Mouse (Mus musculus) heart, embryonic 16.5 days (tissue): ENCODE measurements around the gene Olfr447. TPM values are rescaled to one million over a fixed set of nuclear protein-coding genes. Genes with fewer than 3 reads are reported as not detected.

Experiments
- ATAC-seq: fragments of 200-750 bp; cut with Nextera tagmentation; replicated peaks from 2 replicates; pipeline ENCODE4 v1.8.0; 2017; ENCODE audit warnings: moderate number of reproducible peaks; ENCODE audit not compliant: insufficient read depth, low FRiP score; ENCODE audit errors: extremely low read depth
- H3K27ac ChIP-seq: fragments of 300-500 bp; sonication (generic); 2 replicates; pipeline ENCODE4 v1.5.1; 2014; ENCODE audit warnings: mild to moderate bottlenecking, low read length, control low read depth, moderate library complexity
- H3K27me3 ChIP-seq: fragments of 300-500 bp; sonication (generic); 2 replicates; pipeline ENCODE4 v1.6.1; 2014; ENCODE audit warnings: low read length, mixed read lengths; ENCODE audit not compliant: control insufficient read depth, insufficient read depth
- H3K36me3 ChIP-seq: fragments of 300-500 bp; sonication (generic); 2 replicates; pipeline ENCODE4 v1.6.1; 2014; ENCODE audit not compliant: control insufficient read depth, insufficient read depth
- H3K4me1 ChIP-seq: fragments of 300-500 bp; sonication (generic); 2 replicates; pipeline ENCODE4 v1.6.1; 2014; ENCODE audit warnings: low read length, mixed read lengths; ENCODE audit not compliant: control insufficient read depth, insufficient read depth
- H3K4me2 ChIP-seq: fragments of 300-500 bp; sonication (generic); 2 replicates; pipeline ENCODE4 v1.6.1; 2014; ENCODE audit warnings: low read depth, mild to moderate bottlenecking, control low read depth, low read length
- H3K4me3 ChIP-seq: fragments of 300-500 bp; sonication (generic); 2 replicates; pipeline ENCODE4 v1.5.1; 2014; ENCODE audit warnings: mild to moderate bottlenecking, control low read depth, low read length
- H3K9ac ChIP-seq: fragments of 300-500 bp; sonication (generic); 2 replicates; pipeline ENCODE4 v1.6.1; 2014; ENCODE audit warnings: low read length, control low read depth
- H3K9me3 ChIP-seq: fragments of 300-500 bp; sonication (generic); replicated peaks from 2 replicates; pipeline ENCODE4 v1.6.1; 2016; ENCODE audit warnings: low read length; ENCODE audit not compliant: control insufficient read depth
- WGBS: fragments of 180-500 bp; shearing (Covaris S2); extraction: QIAGEN DNeasy Blood & Tissue Kit; methylation state at CpG from one replicate; pipeline ENCODE4 v1.1.7; 2014; 5-methylcytosine and 5-hydroxymethylcytosine counted together
- polyA plus RNA-seq: library from polyadenylated mRNA; unstranded; fragments of >200 nt; fragmentation: Nextera tagmentation; extraction: Ambion mirVana; gene quantifications from 2 replicates; pipeline ENCODE4 v1.2.1, GENCODE M21; 2015

Gene Olfr447
- polyA plus RNA-seq = not detected in 2 replicates

DNA sequence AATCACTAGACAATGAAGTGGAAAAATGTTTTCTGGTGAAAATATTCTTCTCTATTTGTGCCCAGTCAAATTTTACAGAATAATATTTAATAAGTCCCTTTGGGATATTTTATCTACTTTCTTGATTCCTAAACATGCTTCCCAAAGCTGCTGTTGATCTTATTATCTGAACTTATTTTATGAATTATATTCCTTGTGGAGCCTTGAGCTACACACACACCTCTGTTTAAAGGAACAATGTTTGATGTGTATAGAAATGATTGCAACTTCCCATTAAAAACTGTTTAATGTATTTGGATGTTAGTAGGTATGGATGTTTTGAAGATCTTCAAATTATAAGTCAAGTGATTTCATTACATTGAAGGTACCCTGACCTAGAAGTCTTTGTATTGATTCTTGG lies at the start of gene Olfr447:
TSS of gene Olfr447 (plus strand) at position 301 of the 400 bp plus-strand sequence.
- H3K4me1 ChIP-seq = no peaks in the 10 kb centered on the region
- no peak within 1 kb of the TSS for H3K4me2 ChIP-seq
- no peaks in the 10 kb centered on the region for H3K9me3 ChIP-seq
- H3K9ac ChIP-seq = no peak within 1 kb of the TSS
- ATAC-seq = no peak
- H3K4me3 ChIP-seq = no peak within 1 kb of the TSS
- no peaks in the 10 kb centered on the region for H3K27me3 ChIP-seq
- H3K27ac ChIP-seq = no peak within 1 kb of the TSS
- H3K36me3 ChIP-seq = no peaks in the 10 kb centered on the region

DNA sequence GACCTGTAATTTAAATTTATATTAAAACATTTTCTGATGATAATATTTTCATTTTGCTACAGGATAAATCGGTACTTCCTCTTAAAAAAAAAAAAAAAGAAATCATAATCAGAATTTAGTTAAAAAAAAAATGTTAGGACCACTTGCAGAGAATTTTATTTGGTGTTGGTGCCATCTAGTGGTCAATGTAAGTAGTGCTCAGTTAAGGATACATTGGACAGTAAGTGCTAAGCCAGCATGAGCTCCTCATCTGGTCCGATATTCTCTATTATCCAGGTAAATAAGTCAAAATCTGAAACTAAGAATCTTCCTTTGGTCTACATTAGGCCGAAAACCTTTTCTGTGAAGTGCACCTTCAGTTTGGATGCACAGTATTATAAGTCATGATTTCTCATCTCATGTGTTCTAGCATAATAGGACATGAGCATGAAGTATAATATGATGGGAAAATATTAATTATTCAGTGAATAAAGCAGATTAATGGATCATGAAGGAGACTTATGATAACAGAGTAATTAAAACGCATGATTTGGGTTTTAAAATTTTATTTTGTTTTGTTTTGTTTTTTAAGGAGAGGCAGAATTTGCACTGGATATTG lies 48.4 kb upstream of the Olfr447 start:
- Histone ChIP-seq H3K9ac (no peak overlapping the region), H3K36me3 (no peaks in the 10 kb centered on the region), H3K4me3 (no peak overlapping the region), H3K27me3 (no peaks in the 10 kb centered on the region), H3K4me1 (no peaks in the 10 kb centered on the region), H3K27ac (no peak overlapping the region), H3K4me2 (no peak overlapping the region), H3K9me3 (no peaks in the 10 kb centered on the region)
- 11% methylated on average over 4 of the region's 4 CpGs for WGBS
- no peak for ATAC-seq

DNA sequence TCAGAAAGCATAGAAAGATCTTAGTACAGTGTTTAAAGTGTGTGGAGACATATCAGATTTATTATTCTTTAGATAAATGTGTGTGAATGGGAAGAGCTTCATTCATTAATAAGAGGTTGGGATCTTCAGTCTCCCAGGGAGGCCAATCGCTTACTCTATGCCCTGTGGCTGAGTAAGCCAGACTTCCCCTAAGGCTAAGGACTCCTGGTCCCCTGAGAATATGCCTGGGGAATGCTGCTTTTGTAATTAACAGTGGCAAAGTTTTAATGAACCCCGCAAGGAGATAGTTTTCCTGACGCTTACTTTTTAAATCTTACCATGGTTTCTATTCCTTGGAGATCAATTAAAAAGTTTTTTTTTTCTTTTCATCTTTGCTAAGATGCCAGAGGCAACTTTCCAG lies 39.0 kb upstream of the Olfr447 start:
- Histone ChIP-seq H3K4me2 (no peak overlapping the region), H3K4me3 (no peak overlapping the region), H3K9me3 (no peaks in the 10 kb centered on the region), H3K27me3 (no peaks in the 10 kb centered on the region), H3K4me1 (no peaks in the 10 kb centered on the region), H3K36me3 (no peaks in the 10 kb centered on the region), H3K9ac (no peak overlapping the region), H3K27ac (no peak overlapping the region)
- no peak for ATAC-seq
- WGBS = 82% methylated on average over 3 of the region's 3 CpGs

- no peak for ATAC-seq
- H3K36me3 ChIP-seq = no peaks in the 10 kb centered on the region
- no peak overlapping the region for H3K9ac ChIP-seq
- H3K9me3 ChIP-seq = no peaks in the 10 kb centered on the region
- H3K27me3 ChIP-seq = no peaks in the 10 kb centered on the region
- no peaks in the 10 kb centered on the region for H3K4me1 ChIP-seq
- no peak overlapping the region for H3K4me2 ChIP-seq
- H3K27ac ChIP-seq = no peak overlapping the region
- no peak overlapping the region for H3K4me3 ChIP-seq
Observed at GRCm38 (mm10) chr6:42876323-42876722, 32.4 kb upstream of the Olfr447 start.

DNA sequence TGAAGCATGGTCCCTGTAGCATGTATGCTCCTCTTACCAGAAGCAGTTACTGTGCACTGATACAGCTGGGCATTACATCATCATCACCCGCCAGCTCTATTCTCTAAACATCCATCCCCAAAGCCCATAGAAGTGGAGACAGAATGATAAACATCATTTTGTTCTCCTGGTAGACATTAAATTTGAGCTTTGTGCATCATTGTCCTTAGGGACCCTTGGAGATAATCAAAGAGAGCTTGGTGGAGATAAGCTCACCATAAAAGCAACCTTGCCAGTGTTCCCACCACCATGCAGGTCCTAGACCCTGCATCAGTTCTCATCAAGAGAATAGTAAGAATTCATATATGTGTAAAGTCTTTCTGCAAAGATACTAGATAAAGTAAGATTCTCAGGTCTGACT lies 18.5 kb upstream of the Olfr447 start, which contains the start of gene Olfr448:
TSS of gene Olfr448 (plus strand) at position 301 of the 400 bp plus-strand sequence.
- WGBS = 87% methylated on average over 1 of the region's 1 CpGs
- no peak for ATAC-seq

DNA sequence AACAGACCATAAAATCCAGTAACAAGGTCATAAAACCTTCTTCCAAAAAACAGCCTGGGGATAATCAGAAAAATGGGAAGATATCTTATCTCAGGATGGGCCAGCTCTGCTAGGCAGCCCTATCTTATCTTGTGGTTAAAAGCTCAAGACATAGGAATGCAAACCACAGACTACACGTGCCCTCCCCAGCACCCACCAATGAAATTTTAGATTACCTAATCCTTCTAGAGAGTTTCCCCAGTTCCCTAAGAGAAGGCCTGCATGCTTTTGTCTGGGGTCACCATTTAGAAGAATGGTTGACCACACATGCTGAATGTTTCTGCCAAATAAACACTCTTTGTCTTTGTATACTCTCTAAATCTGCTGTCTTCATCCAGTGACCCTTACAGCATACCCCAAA lies 8.3 kb upstream of the Olfr447 start:
- no peak overlapping the region for H3K4me2 ChIP-seq
- WGBS = 0% methylated on average over 1 of the region's 1 CpGs
- ATAC-seq = no peak

More for the DNA sequence above, 18.5 kb upstream of the Olfr447 start, which contains the start of gene Olfr448:
- Histone ChIP-seq H3K27me3 (no peaks in the 10 kb centered on the region), H3K4me1 (no peaks in the 10 kb centered on the region), H3K4me3 (no peak within 1 kb of the TSS), H3K9ac (no peak within 1 kb of the TSS), H3K9me3 (no peaks in the 10 kb centered on the region), H3K27ac (no peak within 1 kb of the TSS), H3K36me3 (no peaks in the 10 kb centered on the region), H3K4me2 (no peak within 1 kb of the TSS)

GRCm38 (mm10) chr6:42921077-42921476 lies 12.4 kb downstream of the Olfr447 start, which contains the start of gene Olfr446:
Olfr446 (plus strand) TSS chr6:42921377.
- Histone ChIP-seq H3K4me1 (no peaks in the 10 kb centered on the region), H3K27ac (no peak within 1 kb of the TSS), H3K27me3 (no peaks in the 10 kb centered on the region), H3K4me2 (no peak within 1 kb of the TSS), H3K4me3 (no peak within 1 kb of the TSS), H3K9me3 (no peaks in the 10 kb centered on the region), H3K9ac (no peak within 1 kb of the TSS), H3K36me3 (no peaks in the 10 kb centered on the region)
- ATAC-seq = no peak
- WGBS = 50% methylated on average over 2 of the region's 2 CpGs

More for the DNA sequence above, 8.3 kb upstream of the Olfr447 start:
- H3K4me3 ChIP-seq = no peak overlapping the region
- H3K9me3 ChIP-seq = no peaks in the 10 kb centered on the region
- H3K27me3 ChIP-seq = no peaks in the 10 kb centered on the region
- H3K27ac ChIP-seq = no peak overlapping the region
- no peak overlapping the region for H3K9ac ChIP-seq
- H3K36me3 ChIP-seq = no peaks in the 10 kb centered on the region
- H3K4me1 ChIP-seq = no peaks in the 10 kb centered on the region

- H3K4me2 ChIP-seq = no peak within 1 kb of the TSS
- ATAC-seq = no peak
- H3K36me3 ChIP-seq = no peaks in the 10 kb centered on the region
- no peak within 1 kb of the TSS for H3K4me3 ChIP-seq
- H3K9me3 ChIP-seq = peaks cover 5% of the 10 kb centered on the region
- no peaks in the 10 kb centered on the region for H3K4me1 ChIP-seq
- H3K27ac ChIP-seq = no peak within 1 kb of the TSS
- no peak within 1 kb of the TSS for H3K9ac ChIP-seq
- H3K27me3 ChIP-seq = no peaks in the 10 kb centered on the region
- WGBS = 50% methylated on average over 1 of the region's 1 CpGs
Observed at GRCm38 (mm10) chr6:42948767-42949166, 40.1 kb downstream of the Olfr447 start, which contains the start of gene Olfr444. Olfr444 (plus strand) TSS chr6:42949067.
